Mouse (Mus musculus) kidney, adult 18-20 months (tissue): ENCODE data around the gene Igf2.
A peak's percentile ranks its signal among the peaks of the same experiment; 100 is the strongest.

ENCODE experiments used
- DNase-seq: peaks from one replicate; pipeline ENCODE4 v3.0.0; 2021

The Igf2 gene

GRCm38 (mm10) chr7:142658681-142659180 is 7.9 kb downstream of the Igf2 start:
- DNase-seq: no peak

GRCm38 (mm10) chr7:142657821-142658614 is 8.6 kb downstream of the Igf2 start:
- no peak for DNase-seq

GRCm38 (mm10) chr7:142657341-142657791 is 9.2 kb downstream of the Igf2 start:
- DNase-seq: no peak

- no peak for DNase-seq
Measured at GRCm38 (mm10) chr7:142656055-142656454, 10.6 kb downstream of the Igf2 start.

GRCm38 (mm10) chr7:142655633-142656032 is 11.0 kb downstream of the Igf2 start:
- no peak for DNase-seq

GRCm38 (mm10) chr7:142653726-142654125 is 12.9 kb downstream of the Igf2 start:
- no peak for DNase-seq

GRCm38 (mm10) chr7:142646676-142647075 is 19.9 kb downstream of the Igf2 start:
- no peak for DNase-seq

- DNase-seq: no peak
Measured at GRCm38 (mm10) chr7:142645045-142645444, 21.6 kb downstream of the Igf2 start.

- no peak for DNase-seq
Measured at GRCm38 (mm10) chr7:142636178-142636577, 30.4 kb downstream of the Igf2 start.

- DNase-seq: no peak
Measured at GRCm38 (mm10) chr7:142630691-142631090, 35.9 kb downstream of the Igf2 start.

GRCm38 (mm10) chr7:142629806-142630205 is 36.8 kb downstream of the Igf2 start:
- DNase-seq: no peak

- no peak for DNase-seq
Measured at GRCm38 (mm10) chr7:142622180-142622579, 44.4 kb downstream of the Igf2 start.

- no peak for DNase-seq
Measured at GRCm38 (mm10) chr7:142613077-142613476, 53.5 kb downstream of the Igf2 start.

- peak; percentile 33 for DNase-seq
Measured at GRCm38 (mm10) chr7:142610627-142611406, 55.8 kb downstream of the Igf2 start.

GRCm38 (mm10) chr7:142600921-142601320 is 65.7 kb downstream of the Igf2 start:
- DNase-seq: no peak
